Mouse (Mus musculus) heart, embryonic 10.5 days (tissue): ENCODE data around the gene Ocm. TPM values are rescaled to one million over a fixed set of nuclear protein-coding genes. Genes with fewer than 3 reads are reported as not detected.

ENCODE experiments used
- polyA plus RNA-seq: library from polyadenylated mRNA; unstranded; fragments of >200 nt; fragmentation: Nextera tagmentation; extraction: Ambion mirVana; gene quantifications from 2 replicates; pipeline ENCODE4 v1.2.1, GENCODE M21; 2016

Ocm gene
- polyA plus RNA-seq, 1 experiment from 2014 or later = 0.21 TPM

Other genes starting within 250 kb of the Ocm start
- gene Eif2ak1, start 208.9 kb downstream of the Ocm start, polyA plus RNA-seq = 38.0 and 41.0 TPM in 2 replicates
- gene Ankrd61, start 129.0 kb downstream of the Ocm start, polyA plus RNA-seq = 0.16 and 0.26 TPM in 2 replicates
- 117 and 127 TPM in 2 replicates for gene Aimp2, start 116.8 kb downstream of the Ocm start, polyA plus RNA-seq
- 28.3 and 33.9 TPM in 2 replicates for gene Pms2, start 116.7 kb downstream of the Ocm start, polyA plus RNA-seq
- gene Gm42421, start 98.5 kb downstream of the Ocm start, polyA plus RNA-seq = 0.67 and 1.3 TPM in 2 replicates
- 0.46 and 1.1 TPM in 2 replicates for gene Rsph10b, start 93.6 kb downstream of the Ocm start, polyA plus RNA-seq
- gene Ccz1, start 11.8 kb downstream of the Ocm start, polyA plus RNA-seq = 62.0 and 84.6 TPM in 2 replicates
- gene Lmtk2, start 73.8 kb upstream of the Ocm start, polyA plus RNA-seq = 5.3 and 6.0 TPM in 2 replicates
- 1.3 TPM in 2 replicates for gene Bhlha15, start 163.6 kb upstream of the Ocm start, polyA plus RNA-seq
- 15.1 and 18.7 TPM in 2 replicates for gene Tecpr1, start 196.9 kb upstream of the Ocm start, polyA plus RNA-seq
- gene Bri3, start 217.8 kb upstream of the Ocm start, polyA plus RNA-seq = 104 and 110 TPM in 2 replicates